Mouse (Mus musculus) embryo, embryonic 11.5 days (tissue): ENCODE results near the gene Wdr82.

ENCODE experiments used
- DNase-seq: peaks from one replicate; pipeline ENCODE4 v3.0.0-alpha.2; 2012; ENCODE audit warnings: low read depth, low spot score

The Wdr82 gene

GRCm38 (mm10) chr9:106170556-106171345 lies at the start of gene Wdr82:
Gene Wdr82, plus strand, starts transcription at chr9:106170928.
- DNase-seq = peak; percentile 88

GRCm38 (mm10) chr9:106123599-106123998 lies 47.1 kb upstream of the Wdr82 start:
- no peak for DNase-seq

GRCm38 (mm10) chr9:106126786-106127251 lies 43.9 kb upstream of the Wdr82 start:
- peak; percentile 55 for DNase-seq

- DNase-seq = no peak
Measured at GRCm38 (mm10) chr9:106129072-106129471, 41.7 kb upstream of the Wdr82 start.

- DNase-seq = no peak
Measured at GRCm38 (mm10) chr9:106130250-106130649, 40.5 kb upstream of the Wdr82 start.

- no peak for DNase-seq
Measured at GRCm38 (mm10) chr9:106137671-106138216, 33.0 kb upstream of the Wdr82 start.

GRCm38 (mm10) chr9:106139763-106140162 lies 31.0 kb upstream of the Wdr82 start:
- no peak for DNase-seq

- no peak for DNase-seq
Measured at GRCm38 (mm10) chr9:106141955-106142354, 28.8 kb upstream of the Wdr82 start.

GRCm38 (mm10) chr9:106144176-106144575 lies 26.6 kb upstream of the Wdr82 start:
- no peak for DNase-seq

- no peak for DNase-seq
Measured at GRCm38 (mm10) chr9:106145582-106145981, 25.1 kb upstream of the Wdr82 start.

GRCm38 (mm10) chr9:106147281-106147680 lies 23.4 kb upstream of the Wdr82 start:
- no peak for DNase-seq

GRCm38 (mm10) chr9:106147851-106148431 lies 22.8 kb upstream of the Wdr82 start:
- DNase-seq = no peak

- no peak for DNase-seq
Measured at GRCm38 (mm10) chr9:106148541-106149398, 22.0 kb upstream of the Wdr82 start.

GRCm38 (mm10) chr9:106149399-106149754 lies 21.4 kb upstream of the Wdr82 start:
- DNase-seq = no peak

GRCm38 (mm10) chr9:106154106-106154505 lies 16.6 kb upstream of the Wdr82 start:
- no peak for DNase-seq

- peak; percentile 59 for DNase-seq
Measured at GRCm38 (mm10) chr9:106156419-106156818, 14.3 kb upstream of the Wdr82 start.

GRCm38 (mm10) chr9:106156921-106157622 lies 13.7 kb upstream of the Wdr82 start:
- no peak for DNase-seq

GRCm38 (mm10) chr9:106157623-106157925 lies 13.2 kb upstream of the Wdr82 start:
- DNase-seq = no peak

- no peak for DNase-seq
Measured at GRCm38 (mm10) chr9:106158037-106158491, 12.7 kb upstream of the Wdr82 start, which contains the start of gene Glyctk. Gene Glyctk, minus strand, starts transcription at chr9:106158138.

- no peak for DNase-seq
Measured at GRCm38 (mm10) chr9:106159237-106159636, 11.5 kb upstream of the Wdr82 start.

GRCm38 (mm10) chr9:106159784-106160301 lies 10.9 kb upstream of the Wdr82 start:
- peak; percentile 88 for DNase-seq
